Mouse (Mus musculus) liver, embryonic 13.5 days (tissue): ENCODE data around the gene Mob1b. TPM values are rescaled to one million over a fixed set of nuclear protein-coding genes. Genes with fewer than 3 reads are reported as not detected.

ENCODE experiments used
- ATAC-seq: fragments of 200-750 bp; cut with Nextera tagmentation; 2 replicates; pipeline ENCODE4 v1.8.0; 2017; ENCODE audit warnings: low read depth, mild to moderate bottlenecking, moderate number of reproducible peaks, moderate library complexity
- DNase-seq: peaks from one replicate; pipeline ENCODE4 v3.0.0; 2022
- H3K27ac ChIP-seq: fragments of 300-500 bp; sonication (generic); 2 replicates; pipeline ENCODE4 v1.5.1; 2015; ENCODE audit warnings: moderate library complexity, mild to moderate bottlenecking, inconsistent platforms
- H3K27me3 ChIP-seq: fragments of 300-500 bp; sonication (generic); 2 replicates; pipeline ENCODE4 v1.6.1; 2015; ENCODE audit warnings: mild to moderate bottlenecking, inconsistent platforms
- H3K36me3 ChIP-seq: fragments of 300-500 bp; sonication (generic); 2 replicates; pipeline ENCODE4 v1.6.1; 2015; ENCODE audit warnings: mild to moderate bottlenecking, inconsistent platforms
- H3K4me1 ChIP-seq: fragments of 300-500 bp; sonication (generic); replicated peaks from 2 replicates; pipeline ENCODE4 v1.6.1; 2015; ENCODE audit warnings: inconsistent platforms
- H3K4me2 ChIP-seq: fragments of 300-500 bp; sonication (generic); 2 replicates; pipeline ENCODE4 v1.6.1; 2015; ENCODE audit warnings: inconsistent platforms, mild to moderate bottlenecking, moderate library complexity
- H3K4me3 ChIP-seq: fragments of 300-500 bp; sonication (generic); replicated peaks from 2 replicates; pipeline ENCODE4 v1.5.1; 2015; ENCODE audit warnings: mild to moderate bottlenecking, inconsistent platforms
- H3K9ac ChIP-seq: fragments of 300-500 bp; sonication (generic); 2 replicates; pipeline ENCODE4 v1.6.1; 2015; ENCODE audit warnings: mild to moderate bottlenecking, inconsistent platforms
- H3K9me3 ChIP-seq: fragments of 300-500 bp; sonication (generic); replicated peaks from 2 replicates; pipeline ENCODE4 v1.6.1; 2016; ENCODE audit warnings: inconsistent platforms
- WGBS: fragments of 180-500 bp; shearing (Covaris S2); methylation state at CpG from one replicate; pipeline ENCODE4 v1.1.7; 2015; ENCODE audit not compliant: insufficient replicate concordance; 5-methylcytosine and 5-hydroxymethylcytosine counted together
- polyA plus RNA-seq: library from polyadenylated mRNA; unstranded; fragments of >200 nt; fragmentation: Nextera tagmentation; extraction: Ambion mirVana; gene quantifications from 2 replicates; pipeline ENCODE4 v1.2.1, GENCODE M21; 2015

The Mob1b gene
- polyA plus RNA-seq, 1 experiment from 2014 or later, result 8.8 TPM

GRCm38 (mm10) chr5:88785059-88785458 lies 64.4 kb downstream of the Mob1b start:
- no peaks in the 10 kb centered on the region for H3K27me3 ChIP-seq
- no peaks in the 10 kb centered on the region for H3K9me3 ChIP-seq
- H3K36me3 ChIP-seq, result peaks cover 65% of the 10 kb centered on the region
- no peak overlapping the region for H3K4me3 ChIP-seq
- DNase-seq (no peak), ATAC-seq (no peak)
- WGBS, result 94% methylated on average over 1 of the region's 1 CpGs
- H3K27ac ChIP-seq, result no peak overlapping the region
- no peak overlapping the region for H3K9ac ChIP-seq
- H3K4me2 ChIP-seq, result no peak overlapping the region
- H3K4me1 ChIP-seq, result peaks cover 6% of the 10 kb centered on the region; the same call in 1 of the 2 replicates

GRCm38 (mm10) chr5:88790675-88791074 lies 70.0 kb downstream of the Mob1b start:
- Histone ChIP-seq H3K27ac (no peak overlapping the region), H3K9ac (no peak overlapping the region), H3K36me3 (peaks cover 18% of the 10 kb centered on the region), H3K27me3 (no peaks in the 10 kb centered on the region), H3K4me2 (no peak overlapping the region), H3K9me3 (no peaks in the 10 kb centered on the region), H3K4me1 (no peaks in the 10 kb centered on the region), H3K4me3 (no peak overlapping the region)
- DNase-seq, result no peak
- no peak for ATAC-seq
- WGBS, result 44% methylated on average over 9 of the region's 9 CpGs

GRCm38 (mm10) chr5:88791256-88792245 lies 70.9 kb downstream of the Mob1b start:
- Histone ChIP-seq H3K27me3 (no peaks in the 10 kb centered on the region), H3K4me2 (no peak overlapping the region), H3K36me3 (peaks cover 9% of the 10 kb centered on the region), H3K9me3 (no peaks in the 10 kb centered on the region), H3K4me3 (no peak overlapping the region), H3K4me1 (no peaks in the 10 kb centered on the region), H3K9ac (no peak overlapping the region), H3K27ac (no peak overlapping the region)
- WGBS, result 31% methylated on average over 10 of the region's 10 CpGs
- DNase-seq (peak; percentile 28), ATAC-seq (no peak)

DNA sequence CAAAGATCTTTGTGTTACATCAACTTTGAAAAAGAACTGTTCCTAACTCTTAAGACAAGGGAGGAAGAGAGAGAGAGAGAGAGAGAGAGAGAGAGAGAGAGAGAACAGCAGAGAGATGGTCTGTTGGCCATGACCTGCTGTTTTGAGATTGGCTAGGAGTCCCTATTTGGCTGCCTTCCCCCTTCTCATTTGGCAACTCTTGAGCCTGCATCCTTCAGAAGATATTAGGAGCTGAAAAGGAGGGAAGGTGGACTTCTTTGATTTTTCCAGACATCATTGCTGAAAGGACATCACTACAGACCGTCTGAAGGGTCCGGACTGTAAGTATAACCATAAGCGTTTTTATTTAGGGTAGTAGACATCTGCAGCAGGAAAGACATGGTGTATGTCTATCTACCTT lies 73.0 kb downstream of the Mob1b start:
- Histone ChIP-seq H3K9me3 (no peaks in the 10 kb centered on the region), H3K4me1 (no peaks in the 10 kb centered on the region), H3K4me3 (no peak overlapping the region), H3K27ac (no peak overlapping the region), H3K4me2 (no peak overlapping the region), H3K27me3 (no peaks in the 10 kb centered on the region), H3K36me3 (no peaks in the 10 kb centered on the region), H3K9ac (no peak overlapping the region)
- DNase-seq, result no peak
- ATAC-seq, result no peak
- 74% methylated on average over 3 of the region's 3 CpGs for WGBS

DNA sequence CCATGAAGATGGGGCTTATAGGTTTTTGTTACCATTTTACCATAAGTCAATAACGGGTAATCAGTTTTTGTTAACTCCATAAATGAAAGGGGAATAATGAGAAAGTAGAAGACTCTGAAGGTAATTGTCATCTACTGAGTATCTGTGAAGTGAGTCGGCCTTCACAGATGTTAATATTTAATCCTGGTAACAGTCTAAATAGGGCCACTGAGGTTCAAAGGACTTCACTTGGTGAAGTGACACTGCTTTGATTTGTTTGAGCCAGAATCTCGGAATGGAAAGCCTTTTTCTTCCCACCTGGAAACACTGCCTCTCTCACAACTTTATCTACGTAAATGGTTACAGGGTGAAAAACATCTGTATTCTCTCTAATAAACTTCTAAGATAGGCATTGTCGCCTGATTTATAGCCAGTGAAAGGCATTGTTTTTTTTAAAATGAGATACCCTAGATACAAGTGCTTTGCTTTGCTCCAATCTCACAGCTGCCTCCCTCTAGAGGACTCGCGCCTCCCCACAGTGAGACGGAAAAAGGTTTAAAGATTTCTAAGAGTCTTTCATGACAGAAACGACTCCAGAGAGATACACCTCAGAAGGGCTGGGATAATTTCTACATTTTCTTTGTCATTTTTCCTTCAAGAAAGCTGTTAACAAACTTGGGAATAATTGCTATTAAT lies 75.4 kb downstream of the Mob1b start:
- no peaks in the 10 kb centered on the region for H3K27me3 ChIP-seq
- H3K27ac ChIP-seq, result peak overlapping the region; percentile 10; the same call in 1 of the 2 replicates
- no peak for ATAC-seq
- H3K4me3 ChIP-seq, result no peak overlapping the region
- no peak overlapping the region for H3K9ac ChIP-seq
- no peak overlapping the region for H3K4me2 ChIP-seq
- 49% methylated on average over 9 of the region's 9 CpGs for WGBS
- no peaks in the 10 kb centered on the region for H3K9me3 ChIP-seq
- no peaks in the 10 kb centered on the region for H3K36me3 ChIP-seq
- no peaks in the 10 kb centered on the region for H3K4me1 ChIP-seq
- DNase-seq, result no peak

DNA sequence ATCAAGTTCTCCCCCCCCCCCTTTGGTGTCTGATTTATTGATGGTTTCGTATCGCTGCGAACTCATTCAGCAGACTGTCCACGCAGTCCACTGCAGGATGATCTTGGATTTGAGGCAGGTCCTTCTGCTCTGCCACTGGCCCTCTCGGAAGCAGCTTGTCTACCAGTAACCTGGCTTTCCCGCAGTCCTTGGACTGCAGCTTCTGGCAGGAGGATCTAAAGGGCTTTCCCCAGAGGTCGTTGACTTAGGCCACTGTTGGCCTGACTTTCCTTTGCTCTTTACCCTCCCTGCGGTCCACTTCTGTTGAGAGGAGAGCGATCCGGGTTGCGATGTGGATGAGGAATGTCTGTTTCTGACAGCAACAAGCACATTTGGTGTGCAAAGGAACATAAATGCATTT lies 75.9 kb downstream of the Mob1b start:
- peak; percentile 60; the same call in 1 of the 2 replicates for ATAC-seq
- Histone ChIP-seq H3K27me3 (no peaks in the 10 kb centered on the region), H3K9me3 (no peaks in the 10 kb centered on the region), H3K4me2 (no peak overlapping the region), H3K9ac (no peak overlapping the region), H3K4me1 (no peaks in the 10 kb centered on the region), H3K4me3 (no peak overlapping the region), H3K27ac (peak overlapping the region; percentile 10; the same call in 1 of the 2 replicates), H3K36me3 (no peaks in the 10 kb centered on the region)
- DNase-seq, result no peak
- WGBS, result 62% methylated on average over 11 of the region's 11 CpGs

- no peak overlapping the region for H3K4me3 ChIP-seq
- no peak; the same call in 1 of the 2 replicates for ATAC-seq
- H3K4me2 ChIP-seq, result no peak overlapping the region
- no peaks in the 10 kb centered on the region for H3K27me3 ChIP-seq
- no peaks in the 10 kb centered on the region for H3K9me3 ChIP-seq
- H3K27ac ChIP-seq, result peak overlapping the region; percentile 10; the same call in 1 of the 2 replicates
- H3K4me1 ChIP-seq, result no peaks in the 10 kb centered on the region
- no peak for DNase-seq
- no peaks in the 10 kb centered on the region for H3K36me3 ChIP-seq
- WGBS, result 68% methylated on average over 6 of the region's 6 CpGs
- H3K9ac ChIP-seq, result no peak overlapping the region
These were observed 76.5 kb downstream of the Mob1b start for GRCm38 (mm10) chr5:88797121-88797520.

DNA sequence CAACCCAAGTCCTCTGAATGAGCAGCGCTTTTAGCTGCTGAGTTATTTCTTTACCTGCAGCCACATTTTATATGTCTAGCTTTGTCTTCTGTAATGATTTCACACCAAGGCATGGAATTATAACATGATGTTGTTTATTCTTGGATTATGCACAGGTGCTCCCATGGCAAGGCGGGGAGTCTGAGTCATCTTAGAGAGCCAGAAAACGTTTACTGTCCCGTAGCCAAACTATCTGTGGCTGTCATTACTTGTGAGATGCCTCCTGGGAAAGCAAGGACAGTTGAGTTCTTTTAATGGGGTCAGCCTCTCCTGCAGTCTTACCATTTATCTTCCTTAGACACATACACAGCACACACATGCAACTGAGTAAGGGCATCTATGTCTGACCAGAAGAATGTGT lies 85.0 kb downstream of the Mob1b start:
- Histone ChIP-seq H3K9me3 (no peaks in the 10 kb centered on the region), H3K9ac (no peak overlapping the region), H3K27ac (no peak overlapping the region), H3K4me3 (no peak overlapping the region), H3K36me3 (no peaks in the 10 kb centered on the region), H3K4me1 (no peaks in the 10 kb centered on the region), H3K27me3 (peaks cover 4% of the 10 kb centered on the region; the same call in 1 of the 2 replicates), H3K4me2 (no peak overlapping the region)
- no peak for ATAC-seq
- 71% methylated on average over 4 of the region's 4 CpGs for WGBS
- DNase-seq, result no peak

GRCm38 (mm10) chr5:88806278-88806677 lies 85.6 kb downstream of the Mob1b start:
- H3K4me1 ChIP-seq, result no peaks in the 10 kb centered on the region
- ATAC-seq, result no peak
- no peak overlapping the region for H3K4me2 ChIP-seq

GRCm38 (mm10) chr5:88807342-88807741 lies 86.7 kb downstream of the Mob1b start:
- H3K9me3 ChIP-seq, result no peaks in the 10 kb centered on the region
- no peak overlapping the region for H3K4me2 ChIP-seq
- ATAC-seq (no peak), DNase-seq (no peak)
- no peak overlapping the region for H3K27ac ChIP-seq
- peaks cover 4% of the 10 kb centered on the region; the same call in 1 of the 2 replicates for H3K27me3 ChIP-seq
- H3K36me3 ChIP-seq, result no peaks in the 10 kb centered on the region
- no peak overlapping the region for H3K9ac ChIP-seq
- 32% methylated on average over 9 of the region's 9 CpGs for WGBS
- H3K4me1 ChIP-seq, result no peaks in the 10 kb centered on the region
- H3K4me3 ChIP-seq, result no peak overlapping the region

More at GRCm38 (mm10) chr5:88806278-88806677, 85.6 kb downstream of the Mob1b start:
- Histone ChIP-seq H3K27ac (no peak overlapping the region), H3K9me3 (no peaks in the 10 kb centered on the region), H3K4me3 (no peak overlapping the region), H3K9ac (no peak overlapping the region), H3K36me3 (no peaks in the 10 kb centered on the region), H3K27me3 (peaks cover 4% of the 10 kb centered on the region; the same call in 1 of the 2 replicates)
- no peak for DNase-seq
- whole genome bisulfite sequencing, result 20% methylated on average over 5 of the region's 5 CpGs

DNA sequence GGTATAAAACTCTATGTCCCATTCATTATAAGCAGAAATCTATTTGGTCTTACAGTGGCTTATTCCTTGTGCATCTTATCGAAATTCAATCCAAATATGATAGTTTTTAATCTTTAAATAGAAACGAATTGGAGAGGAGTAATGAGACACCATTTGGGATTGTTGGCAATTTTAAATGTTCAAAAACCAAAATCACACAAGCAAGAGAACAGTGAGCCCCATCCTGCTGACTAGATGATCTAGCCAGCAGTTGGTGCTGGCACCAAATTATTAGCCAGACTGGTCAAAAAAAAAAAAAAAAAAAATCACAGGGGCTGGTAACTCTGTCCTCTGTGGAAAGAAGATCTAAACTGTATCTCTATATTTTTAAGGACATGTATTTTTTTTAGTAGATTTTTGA lies 92.5 kb downstream of the Mob1b start:
- ATAC-seq, result no peak
- DNase-seq, result no peak
- H3K27ac ChIP-seq, result no peak overlapping the region
- WGBS, result 54% methylated on average over 2 of the region's 2 CpGs
- H3K4me3 ChIP-seq, result no peak overlapping the region
- no peaks in the 10 kb centered on the region for H3K4me1 ChIP-seq
- H3K4me2 ChIP-seq, result no peak overlapping the region
- no peaks in the 10 kb centered on the region for H3K27me3 ChIP-seq
- no peak overlapping the region for H3K9ac ChIP-seq
- H3K36me3 ChIP-seq, result no peaks in the 10 kb centered on the region
- no peaks in the 10 kb centered on the region for H3K9me3 ChIP-seq
